Mouse (Mus musculus): ENCODE results near the gene Paxbp1.
"Not testable (repeated sequence)": the region's sequence is repeated elsewhere in the genome, so short reads cannot be mapped to it uniquely, and the experiment has no call there.

Paxbp1 gene
- long read RNA-seq, experiment 1, partial matches to known transcripts, result 22 of 24 reads
- long read RNA-seq, experiment 1, other reads (novel, unspliced or antisense), result 2 of 24 reads
- long read RNA-seq, experiment 2, partial matches to known transcripts, result 7 of 7 reads
- long read RNA-seq, experiment 2, other reads (novel, unspliced or antisense), result 0 of 7 reads

DNA sequence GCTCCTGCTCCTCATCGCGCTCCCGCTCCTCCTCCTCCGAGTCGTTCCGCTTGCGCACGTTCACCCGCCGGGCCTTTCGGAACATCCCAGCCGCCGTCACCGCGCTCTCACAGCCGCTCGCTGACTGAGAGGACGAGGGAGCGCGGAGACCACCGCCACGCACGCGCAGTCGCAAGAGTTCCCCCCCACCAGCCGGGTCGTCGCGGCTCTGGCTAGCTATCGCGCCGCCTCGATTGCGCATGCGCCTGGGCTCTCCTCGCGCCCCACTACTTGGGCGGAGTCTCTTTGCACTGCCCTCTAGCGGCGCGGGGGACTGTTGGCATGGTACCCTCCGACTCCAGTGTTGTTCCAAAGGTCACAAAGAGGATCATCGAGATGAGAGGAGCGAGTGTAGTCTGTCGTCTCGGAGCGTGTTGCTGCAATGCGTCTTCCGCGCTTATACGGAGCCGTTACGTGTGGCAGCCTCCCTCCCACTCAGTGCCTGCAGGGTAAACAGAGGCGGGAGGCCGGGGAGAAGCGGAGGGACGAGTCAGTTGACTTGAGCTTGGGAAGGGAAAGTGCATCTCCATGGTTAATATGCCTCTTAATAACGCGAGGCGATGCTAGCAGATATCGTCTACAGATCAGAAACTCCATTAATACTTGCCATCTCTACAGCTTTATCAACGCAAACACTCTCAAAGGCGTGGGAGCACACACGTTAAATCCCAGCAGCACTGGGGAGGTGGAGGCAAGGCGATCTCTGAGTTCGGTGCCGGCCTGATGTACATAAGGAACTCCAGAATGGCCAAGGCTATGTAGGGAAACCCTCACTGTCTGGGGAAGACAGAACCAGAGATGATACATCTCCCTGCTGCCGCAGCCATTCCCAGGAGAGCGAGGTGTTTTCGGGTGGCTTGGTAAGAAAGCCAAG, at the start of gene Paxbp1:
Gene Paxbp1, minus strand, starts transcription at position 274 of the 913 bp plus-strand sequence.
- intact Hi-C loops (cut with DNase I), result loop anchor here (5.0 kb wide), 1 partner anchor 42 kb away; no protein-coding TSS in a partner anchor

DNA sequence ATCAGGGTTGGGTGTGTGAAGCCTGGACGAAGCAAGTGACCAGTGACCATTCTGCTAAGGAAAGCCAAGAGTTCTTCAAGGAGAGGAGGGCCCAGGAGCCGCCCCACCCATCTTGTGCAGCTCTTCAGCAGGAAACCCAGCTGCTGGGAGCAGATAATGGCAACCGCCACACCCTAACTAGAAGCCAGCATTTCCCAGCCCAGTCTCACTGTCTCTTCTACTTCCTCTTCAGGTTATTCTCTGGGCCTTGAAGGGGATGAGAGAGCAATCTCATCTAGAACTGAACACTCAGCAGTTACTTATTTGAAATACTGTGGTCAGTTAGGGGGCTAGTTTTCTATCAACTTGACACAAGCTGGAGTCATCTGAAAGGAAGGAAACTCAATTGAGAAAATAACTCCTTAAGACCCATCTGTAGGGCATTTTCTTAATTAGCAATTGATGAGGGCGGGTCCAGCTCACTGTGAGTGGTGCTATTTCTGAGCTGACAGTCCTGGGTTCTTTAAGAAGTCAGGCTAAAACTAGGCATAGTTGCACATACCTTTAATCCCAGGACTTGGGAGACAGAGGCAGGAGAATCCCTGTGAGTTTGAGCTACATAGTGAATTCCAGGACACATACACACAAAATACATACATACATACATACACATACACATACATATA, 42.4 kb upstream of the Paxbp1 start:
- intact Hi-C loops (cut with DNase I), result loop anchor here (5.0 kb wide), 1 partner anchor 76 kb away; no protein-coding TSS in a partner anchor

DNA sequence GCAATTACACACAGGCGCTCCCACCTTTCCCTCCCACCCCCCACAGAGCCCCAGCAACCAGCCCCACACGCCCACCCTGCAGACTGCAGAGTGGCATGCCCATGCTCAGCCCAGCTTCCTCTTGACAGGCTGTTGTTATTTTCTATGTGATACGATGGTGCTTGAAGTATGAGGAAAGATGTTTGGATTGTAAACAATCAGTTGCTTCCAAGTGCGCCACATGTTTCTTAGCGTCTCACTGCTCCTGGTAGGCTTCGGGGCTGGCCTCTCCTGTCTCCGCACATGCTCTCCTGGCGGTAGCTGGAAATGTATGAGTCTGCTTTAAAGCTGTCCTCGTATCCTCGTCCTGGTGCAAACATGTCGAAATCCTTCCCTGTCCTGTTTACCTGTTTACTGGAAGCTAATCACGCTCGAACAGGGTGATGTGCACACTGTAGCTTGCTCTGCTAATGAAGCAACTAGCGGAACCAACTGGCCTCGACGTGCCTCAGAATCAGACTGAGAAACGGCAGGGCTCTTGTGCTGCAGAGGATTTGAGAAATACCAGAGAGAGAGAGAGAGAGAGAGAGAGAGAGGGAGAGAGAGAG, 41.0 kb upstream of the Paxbp1 start:
- intact Hi-C loops (cut with DNase I), result loop anchor here (5.0 kb wide), 1 partner anchor 77 kb away; no protein-coding TSS in a partner anchor

DNA sequence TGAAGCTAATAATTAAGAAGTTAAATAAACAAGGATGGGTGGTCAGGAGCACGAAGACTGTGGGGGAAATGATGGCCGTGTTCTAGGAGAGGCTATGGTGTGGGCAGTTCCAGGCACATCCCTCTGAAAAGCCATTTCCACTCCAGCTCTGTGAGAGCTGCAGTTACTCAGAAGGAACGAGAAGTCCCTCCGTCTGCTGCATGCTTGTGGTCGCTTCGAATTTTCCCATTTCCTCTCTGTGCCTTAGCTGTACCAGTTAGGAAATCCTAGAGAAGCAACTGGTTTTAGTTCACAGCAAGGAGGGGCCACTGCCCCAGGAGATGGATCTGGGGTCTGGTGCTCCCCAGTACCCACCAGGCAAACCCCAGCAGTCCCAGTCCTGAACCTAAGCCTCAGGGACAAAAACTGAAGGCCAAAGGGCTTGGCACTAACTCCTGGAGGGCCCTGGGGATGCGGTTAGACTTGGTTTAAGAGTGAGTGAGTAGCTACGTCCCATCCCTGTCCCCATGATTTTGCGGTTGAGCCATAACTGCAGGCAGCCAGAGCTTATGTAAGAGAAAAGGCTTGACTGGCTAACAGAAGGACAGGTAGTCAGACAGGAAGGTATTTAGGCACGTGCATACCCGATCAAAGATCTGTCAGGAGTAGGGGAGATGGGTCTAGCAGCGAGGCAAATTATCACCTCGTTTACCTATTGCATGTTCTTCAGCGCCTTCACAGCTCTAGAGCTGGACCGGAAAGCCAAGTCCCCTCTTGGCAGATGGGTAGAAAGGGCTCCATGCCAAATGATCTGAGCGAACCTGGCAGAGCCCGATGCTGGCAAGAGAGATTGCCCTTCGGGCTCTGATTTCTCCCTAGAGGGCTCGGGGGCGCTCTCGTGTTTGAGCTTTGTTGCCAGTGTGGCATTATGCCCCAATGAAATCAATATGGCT, 40.2 kb upstream of the Paxbp1 start:
- intact Hi-C loops (cut with DNase I), result loop anchor here (5.0 kb wide), 2 partner anchors 78 to 228 kb away; no protein-coding TSS in a partner anchor

DNA sequence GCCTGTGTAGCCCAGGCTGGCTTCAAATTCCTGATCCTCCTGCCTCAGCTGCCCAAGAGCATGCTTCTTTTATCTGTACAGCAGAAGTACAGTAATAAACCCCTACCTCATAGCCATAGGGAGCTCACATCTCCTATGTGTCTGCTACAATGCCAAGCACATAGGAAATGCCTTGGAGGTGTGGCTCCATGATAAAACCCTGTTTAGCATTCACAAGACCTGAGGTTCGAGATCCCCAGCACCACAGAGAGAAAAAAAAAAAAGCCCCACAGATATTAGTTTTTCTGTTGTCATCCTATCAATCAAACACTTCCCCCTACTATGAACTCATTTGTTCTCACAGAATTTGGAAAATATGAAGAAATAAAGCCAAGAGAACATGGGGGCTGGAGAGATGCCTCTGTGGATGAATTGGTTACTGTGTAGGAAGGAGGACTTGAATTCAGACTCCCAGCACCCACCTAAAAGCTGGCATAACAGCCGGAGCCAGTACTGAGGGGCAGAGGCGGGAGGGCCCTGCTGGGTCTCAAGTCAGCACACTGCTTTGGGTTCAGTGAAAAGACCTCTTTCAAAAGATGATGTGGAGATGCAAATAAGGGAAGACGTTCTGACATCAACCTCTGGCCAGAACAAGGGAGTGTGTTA, 38.8 kb upstream of the Paxbp1 start:
- intact Hi-C loops (cut with DNase I), result loop anchor here (5.0 kb wide), 1 partner anchor 229 kb away; no protein-coding TSS in a partner anchor

DNA sequence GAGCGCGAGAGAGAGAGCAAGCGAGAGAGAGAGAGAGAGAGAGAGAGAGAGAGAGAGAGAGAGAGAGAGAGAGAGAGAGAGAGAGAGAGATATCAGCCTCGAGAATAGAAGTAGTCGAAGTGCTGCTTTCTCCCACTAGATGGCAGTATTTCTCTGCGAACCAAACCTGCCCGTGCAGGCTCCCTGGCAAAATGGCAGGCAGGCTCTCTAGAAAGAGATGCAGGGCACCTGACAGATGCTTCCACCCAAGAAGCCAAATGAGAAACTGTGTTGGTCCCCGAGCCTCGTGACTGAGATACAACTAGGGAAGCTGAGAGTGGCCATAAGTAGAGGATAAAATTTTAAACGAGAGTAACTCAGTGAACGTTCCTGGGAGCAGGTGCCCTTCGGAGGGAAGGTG, 37.2 kb upstream of the Paxbp1 start:
- intact Hi-C loops (cut with DNase I), result loop anchor here (1.0 to 5.0 kb wide), 2 partner anchors 231 to 271 kb away; no protein-coding TSS in a partner anchor

DNA sequence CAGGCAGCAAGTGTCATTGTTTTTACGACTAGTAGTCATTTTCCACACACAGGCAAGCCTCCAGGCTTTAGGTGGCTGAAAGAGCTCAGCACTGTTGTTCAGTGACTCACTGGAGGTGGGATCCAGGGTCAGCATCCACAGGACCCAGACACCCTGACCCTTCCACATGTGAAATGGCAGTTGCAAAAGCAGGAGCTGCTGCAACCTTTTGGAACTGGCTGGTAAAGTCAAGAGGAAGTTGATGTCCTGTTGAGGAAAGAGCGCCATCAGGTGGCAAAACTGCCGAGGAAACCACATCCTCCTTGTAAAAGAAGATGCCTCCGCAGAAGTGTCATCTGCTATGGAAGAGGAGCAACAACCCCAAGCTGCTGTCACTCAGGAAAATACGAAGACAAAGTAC, 31.8 kb upstream of the Paxbp1 start:
- intact Hi-C loops (cut with DNase I), result no loop called here

DNA sequence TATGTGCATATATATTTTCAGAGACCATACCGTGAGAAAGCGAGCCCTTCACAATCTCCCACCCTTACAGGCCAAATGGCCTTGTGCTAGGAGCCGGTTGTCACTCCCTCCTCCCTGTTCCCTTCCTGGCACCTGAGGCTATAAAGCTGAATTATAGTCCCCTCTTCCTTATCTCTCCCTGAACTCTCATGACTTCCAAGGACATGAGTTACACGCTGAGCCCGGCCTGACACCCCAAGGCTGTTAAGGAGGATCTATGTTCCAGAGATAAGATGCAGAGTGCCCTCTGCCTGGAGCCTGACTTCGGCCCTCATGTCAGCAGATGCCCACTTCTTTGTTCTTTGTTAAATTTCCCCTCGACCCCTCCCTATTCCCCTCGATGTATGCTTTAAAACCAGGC, 31.1 kb upstream of the Paxbp1 start:
- intact Hi-C loops (cut with DNase I), result not testable (repeated sequence)

DNA sequence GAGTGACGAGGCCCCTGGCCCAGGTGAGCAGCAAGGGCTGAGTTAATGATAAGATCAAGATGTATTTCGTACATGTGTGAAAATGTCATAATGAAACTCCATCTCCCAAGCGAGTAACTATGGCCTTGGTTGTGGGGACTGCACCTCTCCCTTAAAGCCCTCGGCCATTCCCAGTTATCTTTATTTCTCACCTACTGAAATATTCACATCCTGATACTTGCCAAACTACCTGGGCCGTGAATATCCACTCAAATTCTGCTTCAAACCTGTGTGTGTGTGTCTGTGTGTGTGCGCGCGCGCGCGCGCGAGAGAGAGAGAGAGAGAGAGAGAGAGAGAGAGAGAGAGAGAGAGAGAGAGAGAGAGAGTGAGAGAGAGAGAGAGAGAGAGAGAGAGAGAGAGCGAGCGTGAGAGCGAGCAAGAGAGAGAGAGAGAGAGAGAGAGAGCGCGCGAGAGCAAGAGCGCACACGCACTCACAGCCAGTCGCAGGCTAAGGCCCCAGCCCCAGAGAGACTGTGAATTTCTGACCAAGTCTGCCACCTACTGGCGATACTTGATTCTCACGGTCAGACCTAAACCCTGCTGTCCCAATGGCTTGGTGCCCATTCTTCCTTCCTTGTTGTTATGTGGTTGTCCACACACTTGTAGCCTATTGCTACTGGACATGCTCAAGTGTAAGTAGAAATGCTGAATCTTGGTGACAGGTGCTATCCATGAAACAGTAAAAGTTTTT, 29.0 kb upstream of the Paxbp1 start:
- intact Hi-C loops (cut with DNase I), result no loop called here

DNA sequence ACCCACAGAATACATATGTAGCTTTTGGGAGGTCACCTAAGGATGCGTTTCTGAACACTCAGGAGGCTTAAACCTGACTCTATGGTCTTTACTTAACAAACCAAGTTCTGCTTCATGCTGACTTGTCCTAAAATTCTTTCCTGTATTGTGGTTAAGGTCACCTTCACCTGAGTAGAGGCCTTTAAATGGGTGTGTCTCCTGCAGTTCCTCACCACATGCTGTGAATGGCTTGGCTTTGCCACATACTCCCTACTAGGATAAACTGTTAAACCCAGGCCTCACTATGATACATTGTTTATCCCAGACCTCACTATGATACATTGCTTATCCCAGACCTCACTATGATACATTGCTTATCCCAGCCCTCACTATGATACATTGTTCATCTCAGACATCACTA, 27.9 kb upstream of the Paxbp1 start:
- intact Hi-C loops (cut with DNase I), result no loop called here

DNA sequence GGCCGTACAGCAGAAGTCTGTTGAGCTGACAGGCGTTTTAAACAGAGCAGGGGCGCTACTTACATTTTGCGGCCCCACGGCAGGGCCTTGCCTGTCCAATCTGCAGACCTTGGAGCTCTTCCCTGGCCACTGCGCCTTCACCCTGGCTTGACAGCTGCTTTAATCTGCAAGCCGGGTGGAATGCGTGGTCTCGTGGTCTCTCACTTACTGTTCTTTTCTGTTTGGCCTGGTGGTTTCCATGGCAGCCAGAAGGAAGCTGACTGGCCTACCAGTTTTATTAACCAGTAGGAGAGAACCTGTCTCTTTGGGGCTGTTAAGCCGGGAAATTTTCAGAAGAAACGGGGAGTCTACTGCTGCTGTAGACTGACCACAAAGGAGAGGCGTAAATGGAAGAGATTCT, 24.6 kb upstream of the Paxbp1 start:
- intact Hi-C loops (cut with DNase I), result no loop called here

DNA sequence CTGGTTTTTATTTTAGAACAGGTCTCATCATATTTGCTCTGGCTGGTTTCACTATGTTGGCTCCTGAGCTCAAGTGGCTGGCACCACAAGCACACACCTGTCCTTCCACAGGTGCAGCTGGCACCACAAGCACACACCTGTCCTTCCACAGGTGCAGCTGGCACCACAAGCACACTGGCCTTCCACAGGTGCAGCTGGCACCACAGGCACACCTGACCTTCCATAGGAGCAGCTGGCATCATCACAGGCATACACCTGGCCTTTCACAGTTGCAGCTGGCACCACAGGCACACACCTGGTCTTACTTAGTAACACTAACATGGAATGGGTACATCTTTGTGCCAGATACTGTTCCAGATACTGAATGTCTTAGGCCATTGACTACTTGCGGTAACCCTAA, 22.8 kb upstream of the Paxbp1 start:
- intact Hi-C loops (cut with DNase I), result no loop called here

DNA sequence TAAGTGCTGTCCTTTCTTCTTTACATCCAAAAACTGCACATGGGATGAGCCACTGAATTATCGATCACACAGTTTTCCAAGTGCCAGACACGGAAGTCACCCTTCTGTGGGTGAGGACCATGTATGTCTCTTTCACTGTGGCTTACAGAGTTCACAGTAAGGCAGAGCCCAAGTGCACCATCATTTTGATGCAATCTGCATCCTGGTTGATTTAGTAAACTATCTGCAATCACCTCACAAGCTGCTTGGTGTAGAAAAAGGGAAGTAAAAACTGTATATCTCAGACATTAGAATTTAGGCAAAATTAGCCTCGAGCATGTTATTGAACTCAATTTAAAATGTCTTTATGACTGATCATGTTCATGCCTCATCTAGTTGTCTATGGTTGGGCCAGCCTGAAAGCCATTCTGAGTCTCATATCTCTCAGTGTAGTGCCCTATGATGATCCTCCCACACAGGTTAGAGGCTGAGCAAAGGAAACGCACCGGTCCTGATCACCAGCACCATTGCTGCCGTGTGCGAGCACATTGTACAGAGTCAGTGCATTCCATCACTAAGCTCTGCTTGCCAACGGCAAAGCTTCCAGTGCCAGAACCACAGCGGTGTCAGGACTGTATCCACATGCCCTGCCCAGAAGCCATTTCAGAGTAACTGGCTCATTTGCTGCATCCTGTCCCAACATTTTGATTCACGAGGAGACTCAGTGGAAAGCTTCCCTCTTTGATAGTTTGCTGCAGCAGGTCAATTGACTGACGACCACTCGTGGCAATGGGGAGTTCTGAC, 20.4 kb upstream of the Paxbp1 start:
- intact Hi-C loops (cut with DNase I), result no loop called here

DNA sequence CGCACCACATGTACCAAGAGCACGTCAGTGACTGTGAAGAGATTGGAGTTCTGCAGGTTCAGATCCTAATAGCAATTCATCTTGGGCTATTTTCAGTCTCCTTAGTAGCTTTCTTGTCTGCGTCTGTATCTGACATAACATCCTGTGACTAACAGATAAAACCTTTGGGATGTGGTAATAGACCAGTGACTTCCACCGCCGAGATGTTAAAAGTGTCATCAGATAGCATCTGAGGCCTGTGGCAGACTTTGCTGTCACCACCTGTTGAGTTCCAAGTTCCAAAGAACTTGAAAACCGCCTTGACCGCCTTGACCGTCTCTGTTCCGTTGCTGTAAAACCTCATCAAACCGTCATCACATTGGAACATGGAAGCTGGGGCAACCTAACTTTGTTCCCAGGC, 19.4 kb upstream of the Paxbp1 start:
- intact Hi-C loops (cut with DNase I), result no loop called here

DNA sequence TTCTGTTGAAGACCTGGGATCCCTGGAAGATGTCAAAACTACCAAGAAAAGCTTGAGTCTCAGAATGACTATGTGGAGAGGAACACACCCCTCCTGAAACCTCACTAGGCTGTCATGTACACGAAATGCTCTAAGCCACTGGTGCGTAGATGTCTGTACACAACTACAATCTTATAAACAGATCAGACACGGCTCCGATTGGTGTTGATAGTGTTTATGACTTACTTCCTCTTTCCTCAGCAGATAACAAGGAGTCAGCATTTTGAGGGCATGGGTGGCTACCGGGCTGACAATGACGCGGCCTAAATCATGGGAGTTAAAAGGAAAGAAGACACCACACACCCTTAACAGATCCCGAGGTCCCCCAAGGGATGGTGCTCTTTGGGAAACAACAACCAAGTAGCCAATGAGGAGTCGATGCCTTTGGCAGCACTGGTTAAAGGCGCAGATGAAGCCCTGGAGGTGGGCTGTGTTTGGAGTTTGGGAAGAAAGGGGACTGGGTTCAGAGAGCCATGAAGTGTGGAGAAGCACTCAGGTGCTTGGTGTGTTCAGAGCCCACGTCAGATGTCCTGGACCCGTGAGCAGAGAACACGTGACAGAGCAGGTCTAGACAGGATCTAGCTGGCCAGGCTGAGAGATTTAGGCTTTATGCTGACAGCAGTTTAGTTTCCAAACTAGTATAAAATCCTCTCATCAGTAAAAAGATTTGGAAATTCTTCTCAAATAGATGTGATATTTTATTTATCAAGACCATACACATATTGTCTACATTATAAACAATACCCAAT, 17.4 kb upstream of the Paxbp1 start:
- intact Hi-C loops (cut with DNase I), result no loop called here

DNA sequence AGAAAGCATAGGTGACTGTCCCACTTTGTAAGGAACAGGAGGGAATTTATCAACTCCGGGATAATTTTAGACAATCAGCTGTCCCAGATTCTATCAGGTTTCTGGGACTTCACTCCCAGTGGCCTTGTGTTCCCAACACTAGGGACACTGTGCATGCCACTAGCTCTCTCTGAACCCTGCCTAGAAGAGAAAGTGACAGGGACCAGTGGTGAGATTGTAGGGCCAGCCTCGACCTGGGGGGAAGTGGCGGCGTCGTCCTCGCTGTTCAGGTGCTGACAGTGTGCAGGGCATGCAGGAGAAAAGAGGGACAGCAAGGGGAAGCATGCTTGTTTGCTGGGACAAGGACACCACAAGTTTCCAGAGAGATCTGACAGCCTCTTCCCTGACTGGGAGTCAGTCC, 13.4 kb upstream of the Paxbp1 start:
- intact Hi-C loops (cut with DNase I), result no loop called here

DNA sequence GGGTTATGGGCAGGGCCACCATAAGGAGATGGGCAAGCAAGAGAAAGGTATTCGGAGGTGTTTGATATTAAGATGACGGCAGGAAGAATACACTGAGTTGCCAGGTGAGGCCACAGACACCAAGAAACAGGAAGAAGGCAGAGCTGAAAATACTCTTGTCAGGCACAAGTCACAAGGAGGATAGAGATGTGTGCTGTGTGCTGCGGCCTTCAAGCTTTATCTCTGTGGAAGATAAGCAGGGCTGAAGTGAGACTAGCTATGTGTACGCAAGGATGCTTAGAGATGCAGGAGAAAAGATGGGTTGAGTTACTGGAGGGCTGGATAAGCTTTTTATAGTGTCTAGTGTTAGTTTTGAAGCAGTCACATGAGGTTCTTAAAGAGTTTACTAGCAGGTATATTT, 12.9 kb upstream of the Paxbp1 start:
- intact Hi-C loops (cut with DNase I), result no loop called here
